Mouse (Mus musculus) liver, embryonic 13.5 days (tissue): ENCODE results near the gene Atp2a1. TPM values are rescaled to one million over a fixed set of nuclear protein-coding genes. Genes with fewer than 3 reads are reported as not detected.

Source experiments
- ATAC-seq: fragments of 200-750 bp; cut with Nextera tagmentation; 2 replicates; pipeline ENCODE4 v1.8.0; 2017; ENCODE audit warnings: low read depth, mild to moderate bottlenecking, moderate number of reproducible peaks, moderate library complexity
- DNase-seq: peaks from one replicate; pipeline ENCODE4 v3.0.0; 2022
- H3K27ac ChIP-seq: fragments of 300-500 bp; sonication (generic); 2 replicates; pipeline ENCODE4 v1.5.1; 2015; ENCODE audit warnings: moderate library complexity, mild to moderate bottlenecking, inconsistent platforms
- H3K27me3 ChIP-seq: fragments of 300-500 bp; sonication (generic); 2 replicates; pipeline ENCODE4 v1.6.1; 2015; ENCODE audit warnings: mild to moderate bottlenecking, inconsistent platforms
- H3K36me3 ChIP-seq: fragments of 300-500 bp; sonication (generic); 2 replicates; pipeline ENCODE4 v1.6.1; 2015; ENCODE audit warnings: mild to moderate bottlenecking, inconsistent platforms
- H3K4me1 ChIP-seq: fragments of 300-500 bp; sonication (generic); replicated peaks from 2 replicates; pipeline ENCODE4 v1.6.1; 2015; ENCODE audit warnings: inconsistent platforms
- H3K4me2 ChIP-seq: fragments of 300-500 bp; sonication (generic); 2 replicates; pipeline ENCODE4 v1.6.1; 2015; ENCODE audit warnings: inconsistent platforms, mild to moderate bottlenecking, moderate library complexity
- H3K4me3 ChIP-seq: fragments of 300-500 bp; sonication (generic); replicated peaks from 2 replicates; pipeline ENCODE4 v1.5.1; 2015; ENCODE audit warnings: mild to moderate bottlenecking, inconsistent platforms
- H3K9ac ChIP-seq: fragments of 300-500 bp; sonication (generic); 2 replicates; pipeline ENCODE4 v1.6.1; 2015; ENCODE audit warnings: mild to moderate bottlenecking, inconsistent platforms
- H3K9me3 ChIP-seq: fragments of 300-500 bp; sonication (generic); replicated peaks from 2 replicates; pipeline ENCODE4 v1.6.1; 2016; ENCODE audit warnings: inconsistent platforms
- WGBS: fragments of 180-500 bp; shearing (Covaris S2); methylation state at CpG from one replicate; pipeline ENCODE4 v1.1.7; 2015; ENCODE audit not compliant: insufficient replicate concordance; 5-methylcytosine and 5-hydroxymethylcytosine counted together
- polyA plus RNA-seq: library from polyadenylated mRNA; unstranded; fragments of >200 nt; fragmentation: Nextera tagmentation; extraction: Ambion mirVana; gene quantifications from 2 replicates; pipeline ENCODE4 v1.2.1, GENCODE M21; 2015

The Atp2a1 gene
- polyA plus RNA-seq, 1 experiment from 2014 or later: 2.4 TPM

GRCm38 (mm10) chr7:126472306-126472705 lies 9.4 kb upstream of the Atp2a1 start:
- Histone ChIP-seq H3K4me1 (peaks cover 56% of the 10 kb centered on the region), H3K27ac (peak overlapping the region; percentile 45; the same call in 1 of the 2 replicates), H3K27me3 (no peaks in the 10 kb centered on the region), H3K36me3 (peaks cover 54% of the 10 kb centered on the region), H3K9ac (peak overlapping the region; percentile 13; the same call in 1 of the 2 replicates), H3K9me3 (no peaks in the 10 kb centered on the region), H3K4me2 (peak overlapping the region; percentile 90), H3K4me3 (no peak overlapping the region)
- no peak for DNase-seq
- ATAC-seq: no peak
- WGBS: 41% methylated on average over 13 of the region's 13 CpGs

DNA sequence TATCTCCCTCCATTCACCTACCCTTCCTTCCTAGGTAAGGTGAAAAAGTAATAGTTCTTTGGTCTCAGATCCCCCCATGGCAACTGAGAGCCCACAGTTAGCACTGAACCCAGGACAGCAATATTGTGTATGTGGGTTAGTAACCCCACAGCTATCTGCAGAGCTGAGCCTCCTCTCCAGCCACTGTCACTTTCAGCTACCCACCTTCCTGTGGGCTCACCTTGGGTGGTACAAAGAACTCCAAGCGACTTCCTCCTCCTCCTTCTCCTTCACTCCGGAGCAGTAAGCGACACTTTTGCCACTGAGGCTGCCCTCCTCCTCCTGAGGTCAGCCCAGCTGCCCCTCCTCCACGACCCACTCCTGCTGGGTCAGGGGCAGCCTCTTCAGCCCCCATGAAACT lies 8.9 kb upstream of the Atp2a1 start:
- Histone ChIP-seq H3K36me3 (peaks cover 59% of the 10 kb centered on the region), H3K27ac (no peak overlapping the region), H3K4me1 (peaks cover 58% of the 10 kb centered on the region), H3K4me2 (peak overlapping the region; percentile 90), H3K4me3 (no peak overlapping the region), H3K9ac (no peak overlapping the region), H3K27me3 (no peaks in the 10 kb centered on the region), H3K9me3 (no peaks in the 10 kb centered on the region)
- DNase-seq (no peak), ATAC-seq (no peak)
- WGBS: 40% methylated on average over 4 of the region's 4 CpGs

GRCm38 (mm10) chr7:126471361-126471760 lies 8.5 kb upstream of the Atp2a1 start:
- 64% methylated on average over 5 of the region's 5 CpGs for WGBS
- no peaks in the 10 kb centered on the region for H3K27me3 ChIP-seq
- H3K9ac ChIP-seq: no peak overlapping the region
- H3K36me3 ChIP-seq: peaks cover 64% of the 10 kb centered on the region
- H3K9me3 ChIP-seq: no peaks in the 10 kb centered on the region
- H3K4me3 ChIP-seq: no peak overlapping the region
- ATAC-seq (no peak), DNase-seq (no peak)
- H3K4me2 ChIP-seq: no peak overlapping the region
- H3K4me1 ChIP-seq: peaks cover 58% of the 10 kb centered on the region
- H3K27ac ChIP-seq: no peak overlapping the region

GRCm38 (mm10) chr7:126470077-126470476 lies 7.2 kb upstream of the Atp2a1 start:
- Histone ChIP-seq H3K4me3 (no peak overlapping the region), H3K4me1 (peaks cover 61% of the 10 kb centered on the region), H3K36me3 (peaks cover 66% of the 10 kb centered on the region), H3K27ac (peak overlapping the region; percentile 51), H3K4me2 (no peak overlapping the region), H3K9me3 (no peaks in the 10 kb centered on the region), H3K9ac (no peak overlapping the region), H3K27me3 (no peaks in the 10 kb centered on the region)
- DNase-seq (no peak), ATAC-seq (no peak)
- WGBS: 21% methylated on average over 6 of the region's 6 CpGs

GRCm38 (mm10) chr7:126467834-126468627 lies 5.1 kb upstream of the Atp2a1 start:
- H3K9me3 ChIP-seq: no peaks in the 10 kb centered on the region
- H3K36me3 ChIP-seq: peaks cover 66% of the 10 kb centered on the region
- H3K27me3 ChIP-seq: no peaks in the 10 kb centered on the region; the same call in 1 of the 2 replicates
- WGBS: 84% methylated on average over 18 of the region's 18 CpGs
- no peak for ATAC-seq
- H3K9ac ChIP-seq: no peak overlapping the region
- peaks cover 64% of the 10 kb centered on the region for H3K4me1 ChIP-seq
- no peak overlapping the region for H3K4me2 ChIP-seq
- H3K4me3 ChIP-seq: no peak overlapping the region
- DNase-seq: no peak
- H3K27ac ChIP-seq: no peak overlapping the region

DNA sequence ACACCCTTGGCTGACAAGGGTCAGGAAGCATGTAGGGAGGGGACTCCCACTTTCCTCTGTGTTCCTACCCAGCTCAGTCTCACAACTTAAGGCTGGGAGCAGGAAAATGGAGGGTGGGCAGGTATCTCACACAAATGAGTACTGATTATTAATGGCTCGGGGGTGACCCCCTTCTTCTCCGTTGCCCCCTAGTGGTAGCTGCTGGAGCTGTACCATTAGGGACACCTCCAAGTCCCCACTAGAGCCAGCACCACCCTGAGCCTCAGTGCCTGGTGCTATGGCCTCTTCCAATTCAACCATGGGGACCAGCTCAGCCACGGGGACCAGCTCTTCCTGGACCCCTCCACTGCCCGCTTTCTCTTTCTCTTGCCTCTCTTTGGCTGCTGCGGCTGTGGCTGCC lies 4.4 kb upstream of the Atp2a1 start:
- Histone ChIP-seq H3K27ac (no peak overlapping the region), H3K27me3 (no peaks in the 10 kb centered on the region; the same call in 1 of the 2 replicates), H3K4me3 (no peak overlapping the region), H3K4me1 (peaks cover 58% of the 10 kb centered on the region), H3K9ac (no peak overlapping the region), H3K36me3 (peaks cover 59% of the 10 kb centered on the region), H3K4me2 (no peak overlapping the region), H3K9me3 (no peaks in the 10 kb centered on the region)
- ATAC-seq (peak; percentile 32; the same call in 1 of the 2 replicates), DNase-seq (peak; percentile 40)
- WGBS: 45% methylated on average over 5 of the region's 5 CpGs

DNA sequence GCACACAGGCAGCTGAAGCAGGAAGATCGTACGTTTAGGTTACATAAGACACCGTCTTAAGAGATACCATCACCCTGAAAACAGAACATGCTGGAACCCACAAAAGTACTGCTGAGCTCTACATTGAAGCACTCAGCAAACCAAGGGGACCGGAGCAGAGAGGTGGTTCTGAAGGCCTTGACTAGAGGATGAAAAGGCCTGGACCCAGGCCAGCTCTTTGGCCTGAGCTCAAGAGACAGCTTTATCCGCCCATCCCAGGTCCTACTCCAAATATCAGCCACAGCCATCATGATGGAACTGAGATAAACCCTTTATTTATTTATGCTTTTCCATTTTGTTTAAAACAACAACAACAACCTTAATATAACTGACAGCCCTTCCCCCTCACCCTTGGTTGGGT lies 3.8 kb upstream of the Atp2a1 start:
- H3K4me3 ChIP-seq: no peak overlapping the region
- DNase-seq (no peak), ATAC-seq (no peak)
- H3K4me2 ChIP-seq: no peak overlapping the region
- H3K27me3 ChIP-seq: no peaks in the 10 kb centered on the region; the same call in 1 of the 2 replicates
- peaks cover 54% of the 10 kb centered on the region for H3K36me3 ChIP-seq
- no peak overlapping the region for H3K9ac ChIP-seq
- H3K9me3 ChIP-seq: no peaks in the 10 kb centered on the region
- no peak overlapping the region for H3K27ac ChIP-seq
- 66% methylated on average over 5 of the region's 5 CpGs for WGBS
- H3K4me1 ChIP-seq: peaks cover 53% of the 10 kb centered on the region

GRCm38 (mm10) chr7:126466116-126466515 lies 3.2 kb upstream of the Atp2a1 start:
- no peaks in the 10 kb centered on the region for H3K9me3 ChIP-seq
- no peak overlapping the region for H3K4me3 ChIP-seq
- H3K27ac ChIP-seq: no peak overlapping the region
- no peak overlapping the region for H3K4me2 ChIP-seq
- peaks cover 47% of the 10 kb centered on the region for H3K4me1 ChIP-seq
- H3K27me3 ChIP-seq: no peaks in the 10 kb centered on the region; the same call in 1 of the 2 replicates
- 63% methylated on average over 9 of the region's 9 CpGs for whole genome bisulfite sequencing
- peaks cover 48% of the 10 kb centered on the region for H3K36me3 ChIP-seq
- no peak overlapping the region for H3K9ac ChIP-seq
- DNase-seq: no peak
- no peak for ATAC-seq

GRCm38 (mm10) chr7:126465246-126466030 lies 2.5 kb upstream of the Atp2a1 start:
- H3K4me1 ChIP-seq: peaks cover 42% of the 10 kb centered on the region
- ATAC-seq: no peak
- DNase-seq: no peak
- H3K4me3 ChIP-seq: no peak overlapping the region
- no peak overlapping the region for H3K9ac ChIP-seq
- 23% methylated on average over 7 of the region's 7 CpGs for WGBS
- H3K4me2 ChIP-seq: no peak overlapping the region
- H3K9me3 ChIP-seq: no peaks in the 10 kb centered on the region
- H3K27ac ChIP-seq: peak overlapping the region; percentile 47; the same call in 1 of the 2 replicates
- no peaks in the 10 kb centered on the region; the same call in 1 of the 2 replicates for H3K27me3 ChIP-seq
- H3K36me3 ChIP-seq: peaks cover 42% of the 10 kb centered on the region

GRCm38 (mm10) chr7:126464836-126465235 lies 1.9 kb upstream of the Atp2a1 start:
- Histone ChIP-seq H3K9ac (no peak overlapping the region), H3K27ac (no peak overlapping the region), H3K27me3 (no peaks in the 10 kb centered on the region; the same call in 1 of the 2 replicates), H3K4me3 (no peak overlapping the region), H3K4me2 (no peak overlapping the region), H3K36me3 (peaks cover 36% of the 10 kb centered on the region), H3K9me3 (no peaks in the 10 kb centered on the region), H3K4me1 (peaks cover 42% of the 10 kb centered on the region)
- no peak for DNase-seq
- WGBS: 59% methylated on average over 5 of the region's 5 CpGs
- no peak for ATAC-seq

- ATAC-seq (no peak), DNase-seq (no peak)
- H3K4me2 ChIP-seq: no peak overlapping the region
- H3K36me3 ChIP-seq: peaks cover 29% of the 10 kb centered on the region
- H3K9me3 ChIP-seq: no peaks in the 10 kb centered on the region
- no peak overlapping the region for H3K4me3 ChIP-seq
- H3K9ac ChIP-seq: no peak overlapping the region
- 26% methylated on average over 4 of the region's 4 CpGs for WGBS
- peak overlapping the region; percentile 13; the same call in 1 of the 2 replicates for H3K27ac ChIP-seq
- H3K4me1 ChIP-seq: peaks cover 42% of the 10 kb centered on the region
- H3K27me3 ChIP-seq: no peaks in the 10 kb centered on the region; the same call in 1 of the 2 replicates
Measured at GRCm38 (mm10) chr7:126464121-126464520, 1.2 kb upstream of the Atp2a1 start.
